ENCODE assay signal across 11 mouse cellular contexts in genomic region chr16:94402185-94402584, GRCm38 (mm10). TPM values are rescaled to one million over a fixed set of nuclear protein-coding genes. Genes with fewer than 3 reads are reported as not detected.
DNase-seq lines count a peak whose midpoint lies in the region; ATAC-seq and TF ChIP-seq lines count a peak whose summit lies in the region.
"Had no signal": no experiment of that assay in that cellular context is flagged by ENCODE, and none has a peak within 500 bp of the region (broad histone marks: within the 10 kb centered on the region; RNA-seq: fewer than 3 reads in every experiment).

No protein-coding gene starts in this region.

- H3K4me2 ChIP-seq in lung, postnatal 0 days (replicated peaks; ENCODE audit: low read depth, low read length), result no peak overlapping the region
- H3K4me2 ChIP-seq: embryonic facial prominence, embryonic 13.5 days; hindbrain, embryonic 15.5 days; liver, embryonic 13.5 days had no signal

- ATAC-seq in lung, postnatal 0 days, result 0 out of 2 replicates have a peak, but pooled peaks have one; percentile 32
- peak; percentile 71 for ATAC-seq in activated CD4-positive, CD25-positive, alpha-beta regulatory T cell, adult 4 months

- peak; percentile 29; the same call in 1 of the 2 replicates for TF ChIP-seq CTCF in lung, postnatal 0 days (IDR thresholded peaks at IDR 0.05)

- H3K4me1 ChIP-seq in lung, postnatal 0 days (ENCODE audit: insufficient read depth, low read depth, low read length), result no peaks in the 10 kb centered on the region
- H3K4me1 ChIP-seq: hindbrain, embryonic 15.5 days had no signal

- 0 out of 2 replicates have a peak, but pooled peaks cover 7% of the 10 kb centered on the region for H3K36me3 ChIP-seq in lung, postnatal 0 days (ENCODE audit: insufficient read depth, low read length)
- H3K36me3 ChIP-seq: liver, embryonic 13.5 days had no signal

- H3K9me3 ChIP-seq in lung, postnatal 0 days (ENCODE audit: low read length), result no peaks in the 10 kb centered on the region
- H3K9me3 ChIP-seq: embryonic facial prominence, embryonic 13.5 days; hindbrain, embryonic 15.5 days; liver, embryonic 13.5 days had no signal

- TF ChIP-seq EP300 in lung, postnatal 0 days (IDR thresholded peaks at IDR 0.05), result no peak

- H3K9ac ChIP-seq in lung, postnatal 0 days (replicated peaks; ENCODE audit: low read depth), result no peak overlapping the region
- H3K9ac ChIP-seq: embryonic facial prominence, embryonic 13.5 days; hindbrain, embryonic 15.5 days; liver, embryonic 13.5 days had no signal

- no peak overlapping the region for H3K27ac ChIP-seq in lung, postnatal 0 days (ENCODE audit: low read length)
- H3K27ac ChIP-seq: embryonic facial prominence, embryonic 13.5 days; hindbrain, embryonic 15.5 days; liver, embryonic 13.5 days had no signal

- H3K27me3 ChIP-seq in lung, postnatal 0 days (replicated peaks; ENCODE audit: insufficient read depth, low read length), result no peaks in the 10 kb centered on the region
- H3K27me3 ChIP-seq: embryonic facial prominence, embryonic 13.5 days; hindbrain, embryonic 15.5 days; liver, embryonic 13.5 days had no signal

- 72% methylated on average over 4 of the region's 4 CpGs for WGBS in lung, postnatal 0 days

- H3K4me3 ChIP-seq in lung, postnatal 0 days (ENCODE audit: low read depth, low read length), result no peak overlapping the region
- H3K4me3 ChIP-seq: embryonic facial prominence, embryonic 13.5 days; hindbrain, embryonic 15.5 days; liver, embryonic 13.5 days had no signal

- peak; percentile 45 for DNase-seq in gastrocnemius, postnatal 10 days
- no peak for DNase-seq in gastrocnemius, adult 8-10 months (ENCODE audit: low spot score in 2 of 2)
- peak; percentile 21 for DNase-seq in lung, postnatal 0 days (ENCODE audit: low spot score)
- DNase-seq in lung, postnatal 4 days, result no peak
- DNase-seq in lung, postnatal 36 days, result peak; percentile 32
- no peak for DNase-seq in B cell, adult 2 months
- DNase-seq in layer of hippocampus, adult 9-10 months (ENCODE audit: low spot score), result no peak
- DNase-seq: liver, embryonic 13.5 days had no signal

RNA-seq across cellular contexts. Expression of gene Pigp, which starts 30.5 kb away (rescaled TPM):
- 100 to 1,000 TPM; 144 to 146 TPM for total RNA-seq in gastrocnemius, postnatal 10 days (2021)
- total RNA-seq in gastrocnemius, adult 8-10 months (2022), result 100 to 1,000 TPM; 163 to 198 (median 181) TPM
- 134 and 149 TPM in 2 replicates for polyA plus RNA-seq in lung, postnatal 0 days (2015; fragmentation: Nextera tagmentation; extraction: Ambion mirVana)
- 10 to 100 TPM; 57.2 to 72.6 TPM for polyA plus RNA-seq in activated CD4-positive, CD25-positive, alpha-beta regulatory T cell, adult 4 months (2017; shearing (Covaris generic))

RNA-seq across cellular contexts. Expression of gene Ttc3, which starts 31.8 kb away (rescaled TPM):
- 100 to 1,000 TPM; 103 to 128 TPM for total RNA-seq in gastrocnemius, postnatal 10 days (2021)
- total RNA-seq in gastrocnemius, adult 8-10 months (2022), result 10 to 100 TPM; 57.0 to 71.2 (median 62.4) TPM
- polyA plus RNA-seq in lung, postnatal 0 days (2015; fragmentation: Nextera tagmentation; extraction: Ambion mirVana), result 68.9 and 78.9 TPM in 2 replicates
- polyA plus RNA-seq in activated CD4-positive, CD25-positive, alpha-beta regulatory T cell, adult 4 months (2017; shearing (Covaris generic)), result 10 to 100 TPM; 47.7 to 53.5 TPM

Comparison
In these comparisons a context has a peak if more than half of its experiments do, and no peak if none do; other contexts are left out.
1. DNase-seq: peak in gastrocnemius, postnatal 10 days (single experiment), lung, postnatal 0 days (single experiment) and lung, postnatal 36 days (single experiment); none in gastrocnemius, adult 8-10 months (0 of 2), lung, postnatal 4 days (0 of 2), B cell, adult 2 months (0 of 2) and layer of hippocampus, adult 9-10 months (single experiment).